Mouse (Mus musculus) midbrain, embryonic 16.5 days (tissue): ENCODE data around the gene Pcnx2. TPM values are rescaled to one million over a fixed set of nuclear protein-coding genes. Genes with fewer than 3 reads are reported as not detected.

Source experiments
- ATAC-seq: fragments of 200-750 bp; cut with Nextera tagmentation; 2 replicates; pipeline ENCODE4 v1.8.0; 2017; ENCODE audit warnings: moderate TSS enrichment
- H3K27ac ChIP-seq: fragments of 300-500 bp; sonication (generic); 2 replicates; pipeline ENCODE4 v1.5.1; 2014; ENCODE audit warnings: mild to moderate bottlenecking, low read length, mixed read lengths
- H3K27me3 ChIP-seq: fragments of 300-500 bp; sonication (generic); 2 replicates; pipeline ENCODE4 v1.6.1; 2014; ENCODE audit warnings: low read depth, low read length, mixed read lengths; ENCODE audit not compliant: control insufficient read depth, insufficient read depth
- H3K36me3 ChIP-seq: fragments of 300-500 bp; sonication (generic); 2 replicates; pipeline ENCODE4 v1.6.1; 2014; ENCODE audit warnings: mild to moderate bottlenecking, low read length, moderate library complexity, mixed read lengths; ENCODE audit not compliant: control insufficient read depth, insufficient read depth
- H3K4me1 ChIP-seq: fragments of 300-500 bp; sonication (generic); 2 replicates; pipeline ENCODE4 v1.6.1; 2014; ENCODE audit warnings: mild to moderate bottlenecking, low read length, mixed read lengths; ENCODE audit not compliant: control insufficient read depth, insufficient read depth
- H3K4me2 ChIP-seq: fragments of 300-500 bp; sonication (generic); 2 replicates; pipeline ENCODE4 v1.6.1; 2014; ENCODE audit warnings: mild to moderate bottlenecking, low read length, mixed read lengths
- H3K4me3 ChIP-seq: fragments of 300-500 bp; sonication (generic); 2 replicates; pipeline ENCODE4 v1.5.1; 2014; ENCODE audit warnings: low read depth, mild to moderate bottlenecking, low read length, moderate library complexity, mixed read lengths
- H3K9ac ChIP-seq: fragments of 300-500 bp; sonication (generic); 2 replicates; pipeline ENCODE4 v1.6.1; 2014; ENCODE audit warnings: low read depth, low read length, mixed read lengths
- H3K9me3 ChIP-seq: fragments of 300-500 bp; sonication (generic); replicated peaks from 2 replicates; pipeline ENCODE4 v1.6.1; 2014; ENCODE audit warnings: mild to moderate bottlenecking, low read length, mixed read lengths; ENCODE audit not compliant: control insufficient read depth, poor library complexity, severe bottlenecking
- WGBS: fragments of 180-500 bp; shearing (Covaris S2); extraction: QIAGEN DNeasy Blood & Tissue Kit; methylation state at CpG from one replicate; pipeline ENCODE4 v1.1.7; 2014; 5-methylcytosine and 5-hydroxymethylcytosine counted together
- polyA plus RNA-seq: library from polyadenylated mRNA; unstranded; fragments of >200 nt; fragmentation: Nextera tagmentation; extraction: Ambion mirVana; gene quantifications from 2 replicates; pipeline ENCODE4 v1.2.1, GENCODE M21; 2015

Pcnx2 gene
- polyA plus RNA-seq, 1 experiment from 2014 or later: 6.3 TPM

GRCm38 (mm10) chr8:125819797-125820196 is 78.3 kb downstream of the Pcnx2 start:
- no peak overlapping the region for H3K27ac ChIP-seq
- ATAC-seq: no peak
- 0 out of 2 replicates have a peak, but pooled peaks cover 2% of the 10 kb centered on the region for H3K4me1 ChIP-seq
- H3K4me3 ChIP-seq: no peak overlapping the region
- H3K27me3 ChIP-seq: no peaks in the 10 kb centered on the region
- H3K36me3 ChIP-seq: peaks cover 13% of the 10 kb centered on the region
- H3K9ac ChIP-seq: no peak overlapping the region
- H3K9me3 ChIP-seq: no peaks in the 10 kb centered on the region; the same call in 1 of the 2 replicates
- 76% methylated on average over 7 of the region's 7 CpGs for WGBS
- no peak overlapping the region for H3K4me2 ChIP-seq

- no peak for ATAC-seq
- no peak overlapping the region for H3K4me3 ChIP-seq
- no peaks in the 10 kb centered on the region; the same call in 1 of the 2 replicates for H3K9me3 ChIP-seq
- no peak overlapping the region for H3K4me2 ChIP-seq
- H3K4me1 ChIP-seq: no peaks in the 10 kb centered on the region
- no peaks in the 10 kb centered on the region for H3K27me3 ChIP-seq
- 82% methylated on average over 9 of the region's 9 CpGs for WGBS
- peaks cover 22% of the 10 kb centered on the region for H3K36me3 ChIP-seq
- no peak overlapping the region for H3K9ac ChIP-seq
- H3K27ac ChIP-seq: no peak overlapping the region
Observed at GRCm38 (mm10) chr8:125818796-125819195, 79.3 kb downstream of the Pcnx2 start.

- Histone ChIP-seq H3K4me2 (no peak overlapping the region), H3K4me1 (no peaks in the 10 kb centered on the region), H3K27ac (no peak overlapping the region), H3K9ac (no peak overlapping the region), H3K36me3 (peaks cover 25% of the 10 kb centered on the region), H3K4me3 (no peak overlapping the region), H3K9me3 (no peaks in the 10 kb centered on the region; the same call in 1 of the 2 replicates), H3K27me3 (no peaks in the 10 kb centered on the region)
- no peak for ATAC-seq
- WGBS: 81% methylated on average over 5 of the region's 5 CpGs
Observed at GRCm38 (mm10) chr8:125816742-125817141, 81.4 kb downstream of the Pcnx2 start.

- no peaks in the 10 kb centered on the region for H3K27me3 ChIP-seq
- ATAC-seq: no peak
- no peak overlapping the region for H3K27ac ChIP-seq
- H3K9me3 ChIP-seq: no peaks in the 10 kb centered on the region
- peaks cover 10% of the 10 kb centered on the region for H3K36me3 ChIP-seq
- H3K4me2 ChIP-seq: no peak overlapping the region
- no peak overlapping the region for H3K9ac ChIP-seq
- no peaks in the 10 kb centered on the region for H3K4me1 ChIP-seq
- no peak overlapping the region for H3K4me3 ChIP-seq
- WGBS: 96% methylated on average over 6 of the region's 6 CpGs
Observed at GRCm38 (mm10) chr8:125808826-125809225, 89.3 kb downstream of the Pcnx2 start.

GRCm38 (mm10) chr8:125807905-125808310 is 90.2 kb downstream of the Pcnx2 start:
- Histone ChIP-seq H3K4me3 (no peak overlapping the region), H3K27ac (no peak overlapping the region), H3K4me1 (no peaks in the 10 kb centered on the region), H3K27me3 (no peaks in the 10 kb centered on the region), H3K36me3 (peaks cover 11% of the 10 kb centered on the region), H3K4me2 (no peak overlapping the region), H3K9ac (no peak overlapping the region), H3K9me3 (no peaks in the 10 kb centered on the region)
- WGBS: 90% methylated on average over 12 of the region's 12 CpGs
- no peak for ATAC-seq

- no peak overlapping the region for H3K4me2 ChIP-seq
- H3K9ac ChIP-seq: no peak overlapping the region
- no peak overlapping the region for H3K4me3 ChIP-seq
- no peaks in the 10 kb centered on the region for H3K27me3 ChIP-seq
- no peak overlapping the region for H3K27ac ChIP-seq
- H3K9me3 ChIP-seq: no peaks in the 10 kb centered on the region
- ATAC-seq: no peak
- WGBS: 75% methylated on average over 12 of the region's 12 CpGs
- H3K4me1 ChIP-seq: no peaks in the 10 kb centered on the region
- H3K36me3 ChIP-seq: peaks cover 12% of the 10 kb centered on the region
Observed at GRCm38 (mm10) chr8:125806459-125806858, 91.7 kb downstream of the Pcnx2 start.

GRCm38 (mm10) chr8:125796970-125797369 is 101.1 kb downstream of the Pcnx2 start:
- H3K4me3 ChIP-seq: no peak overlapping the region
- H3K4me1 ChIP-seq: no peaks in the 10 kb centered on the region
- H3K4me2 ChIP-seq: no peak overlapping the region
- no peaks in the 10 kb centered on the region for H3K27me3 ChIP-seq
- no peak overlapping the region for H3K9ac ChIP-seq
- no peaks in the 10 kb centered on the region for H3K36me3 ChIP-seq
- no peak overlapping the region for H3K27ac ChIP-seq
- WGBS: 90% methylated on average over 2 of the region's 2 CpGs
- no peaks in the 10 kb centered on the region for H3K9me3 ChIP-seq
- no peak for ATAC-seq

- Histone ChIP-seq H3K4me3 (no peak overlapping the region), H3K9me3 (no peaks in the 10 kb centered on the region), H3K27ac (no peak overlapping the region), H3K4me1 (no peaks in the 10 kb centered on the region), H3K4me2 (no peak overlapping the region), H3K27me3 (no peaks in the 10 kb centered on the region), H3K9ac (no peak overlapping the region), H3K36me3 (no peaks in the 10 kb centered on the region)
- no peak for ATAC-seq
- 98% methylated on average over 2 of the region's 2 CpGs for WGBS
Observed at GRCm38 (mm10) chr8:125795341-125795740, 102.8 kb downstream of the Pcnx2 start.

- no peaks in the 10 kb centered on the region for H3K4me1 ChIP-seq
- ATAC-seq: no peak
- no peaks in the 10 kb centered on the region for H3K27me3 ChIP-seq
- no peaks in the 10 kb centered on the region for H3K9me3 ChIP-seq
- H3K27ac ChIP-seq: no peak overlapping the region
- H3K36me3 ChIP-seq: no peaks in the 10 kb centered on the region
- 80% methylated on average over 9 of the region's 9 CpGs for WGBS
- H3K4me2 ChIP-seq: no peak overlapping the region
- no peak overlapping the region for H3K9ac ChIP-seq
- H3K4me3 ChIP-seq: no peak overlapping the region
Observed at GRCm38 (mm10) chr8:125792816-125793455, 105.2 kb downstream of the Pcnx2 start.
